Mouse (Mus musculus): ENCODE measurements at regions not wholly inside any gene's neighbourhood (a gene's known extent, or its start where the extent isn't known, plus 50 kb on each side); places are given as distances from the start of the nearest gene placed in this dataset.

DNA sequence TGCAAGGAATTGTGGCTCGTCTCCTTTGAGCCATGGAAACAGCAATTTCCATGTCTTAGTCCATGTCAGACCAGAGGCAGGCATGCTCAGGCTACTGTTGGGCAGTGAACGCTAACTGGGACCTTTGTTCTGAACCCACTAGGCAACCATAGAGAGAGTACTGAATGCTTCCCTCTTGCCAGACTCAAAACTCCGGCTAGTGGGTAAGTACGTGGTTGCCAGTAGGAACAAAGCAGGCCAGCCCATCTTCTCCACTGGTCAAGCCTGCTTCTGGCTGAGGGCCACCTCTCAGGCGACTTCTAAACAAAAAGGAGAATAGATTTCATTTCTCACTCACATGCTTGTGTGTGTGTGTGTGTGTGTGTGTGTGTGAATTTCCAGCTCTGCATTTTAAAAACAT lies 163.8 kb upstream of the Maf start:
- peaks cover 9% of the 10 kb centered on the region; the same call in 1 of the 2 replicates for H3K4me1 ChIP-seq (ENCODE audit: control insufficient read depth, insufficient read depth, low read length)
- H3K27ac ChIP-seq (replicated peaks; ENCODE audit: low read depth, low read length) = no peak overlapping the region
- DNase-seq (ENCODE audit: low spot score) = no peak
- no peaks in the 10 kb centered on the region for H3K36me3 ChIP-seq (ENCODE audit: control insufficient read depth, insufficient read depth, low read length)
- H3K9me3 ChIP-seq (ENCODE audit: control insufficient read depth, low read length) = no peaks in the 10 kb centered on the region
- ATAC-seq (ENCODE audit: low read depth) = no peak
- H3K9ac ChIP-seq (ENCODE audit: low read depth, low read length) = no peak overlapping the region
- H3K4me2 ChIP-seq (ENCODE audit: low read depth, low read length) = no peak overlapping the region
- 76% methylated on average over 5 of the region's 5 CpGs for WGBS
- H3K27me3 ChIP-seq (replicated peaks; ENCODE audit: control insufficient read depth, insufficient read depth, low read length) = no peaks in the 10 kb centered on the region
- H3K4me3 ChIP-seq (ENCODE audit: low read depth, low read length) = no peak overlapping the region

- ATAC-seq (ENCODE audit: low read depth) = no peak
- WGBS = 74% methylated on average over 3 of the region's 3 CpGs
Observed at GRCm38 (mm10) chr8:115861381-115861780, 153.8 kb upstream of the Maf start.

DNA sequence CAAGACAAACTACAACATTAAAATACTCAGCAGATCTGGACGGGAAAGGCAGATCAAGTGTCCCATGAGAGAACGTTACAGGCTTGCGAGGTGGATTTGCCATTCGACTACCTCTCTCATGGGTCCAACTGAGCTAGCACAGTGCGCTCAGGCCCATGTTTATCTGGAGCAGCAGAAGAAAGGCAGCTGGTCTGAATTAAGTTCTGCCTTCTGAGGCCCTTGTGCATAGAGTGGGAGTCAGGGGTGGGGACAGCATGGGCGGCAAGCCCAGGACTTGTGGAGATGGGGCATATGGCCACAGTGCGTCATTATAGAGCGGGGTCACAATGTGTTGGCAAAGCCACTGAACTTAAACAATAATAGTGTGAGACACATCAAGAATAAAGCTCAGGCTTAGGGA lies 151.8 kb upstream of the Maf start:
- peaks cover 13% of the 10 kb centered on the region; the same call in 1 of the 2 replicates for H3K4me1 ChIP-seq (ENCODE audit: control insufficient read depth, insufficient read depth, low read length)
- DNase-seq (ENCODE audit: low spot score) = peak; percentile 42
- H3K9ac ChIP-seq (ENCODE audit: low read depth, low read length) = no peak overlapping the region
- H3K4me2 ChIP-seq (ENCODE audit: low read depth, low read length) = no peak overlapping the region
- no peaks in the 10 kb centered on the region for H3K36me3 ChIP-seq (ENCODE audit: control insufficient read depth, insufficient read depth, low read length)
- no peak overlapping the region for H3K4me3 ChIP-seq (ENCODE audit: low read depth, low read length)
- H3K27me3 ChIP-seq (replicated peaks; ENCODE audit: control insufficient read depth, insufficient read depth, low read length) = no peaks in the 10 kb centered on the region
- H3K9me3 ChIP-seq (ENCODE audit: control insufficient read depth, low read length) = no peaks in the 10 kb centered on the region
- 69% methylated on average over 8 of the region's 8 CpGs for WGBS
- no peak for ATAC-seq (ENCODE audit: low read depth)
- H3K27ac ChIP-seq (replicated peaks; ENCODE audit: low read depth, low read length) = no peak overlapping the region

More at GRCm38 (mm10) chr8:115861381-115861780, 153.8 kb upstream of the Maf start:
- H3K4me3 ChIP-seq (ENCODE audit: low read depth, low read length) = no peak overlapping the region
- H3K9ac ChIP-seq (ENCODE audit: low read depth, low read length) = no peak overlapping the region
- H3K27ac ChIP-seq (replicated peaks; ENCODE audit: low read depth, low read length) = no peak overlapping the region
- H3K4me2 ChIP-seq (ENCODE audit: low read depth, low read length) = no peak overlapping the region
- no peaks in the 10 kb centered on the region for H3K9me3 ChIP-seq (ENCODE audit: control insufficient read depth, low read length)
- no peaks in the 10 kb centered on the region for H3K27me3 ChIP-seq (replicated peaks; ENCODE audit: control insufficient read depth, insufficient read depth, low read length)
- H3K4me1 ChIP-seq (ENCODE audit: control insufficient read depth, insufficient read depth, low read length) = peaks cover 13% of the 10 kb centered on the region; the same call in 1 of the 2 replicates
- DNase-seq (ENCODE audit: low spot score) = no peak
- H3K36me3 ChIP-seq (ENCODE audit: control insufficient read depth, insufficient read depth, low read length) = no peaks in the 10 kb centered on the region

DNA sequence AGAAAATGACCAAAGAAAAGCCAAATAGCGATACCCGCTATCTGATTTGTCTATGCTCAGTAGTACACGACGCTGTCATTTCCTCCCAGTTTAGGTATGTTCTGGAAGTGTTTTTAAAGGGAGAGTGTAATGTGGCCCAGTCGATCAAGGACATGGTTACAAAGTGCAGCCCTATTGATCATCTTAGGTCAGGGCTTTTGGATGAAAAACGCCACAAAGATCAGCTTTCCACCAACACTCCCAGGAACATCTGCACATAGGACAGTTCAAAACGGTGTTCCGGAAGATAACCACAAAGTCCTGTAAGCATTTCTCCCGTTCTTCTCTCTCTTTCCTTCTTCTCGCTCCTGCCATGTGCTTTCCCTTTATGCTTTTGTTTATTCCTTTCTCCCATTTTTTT lies 149.2 kb upstream of the Maf start:
- Histone ChIP-seq H3K9ac (ENCODE audit: low read depth, low read length) (no peak overlapping the region), H3K27ac (replicated peaks; ENCODE audit: low read depth, low read length) (no peak overlapping the region), H3K4me1 (ENCODE audit: control insufficient read depth, insufficient read depth, low read length) (0 out of 2 replicates have a peak, but pooled peaks cover 6% of the 10 kb centered on the region), H3K9me3 (ENCODE audit: control insufficient read depth, low read length) (no peaks in the 10 kb centered on the region), H3K4me3 (ENCODE audit: low read depth, low read length) (no peak overlapping the region), H3K4me2 (ENCODE audit: low read depth, low read length) (no peak overlapping the region), H3K27me3 (replicated peaks; ENCODE audit: control insufficient read depth, insufficient read depth, low read length) (no peaks in the 10 kb centered on the region), H3K36me3 (ENCODE audit: control insufficient read depth, insufficient read depth, low read length) (no peaks in the 10 kb centered on the region)
- ATAC-seq (ENCODE audit: low read depth) (no peak), DNase-seq (ENCODE audit: low spot score) (no peak)
- 89% methylated on average over 10 of the region's 10 CpGs for whole genome bisulfite sequencing

- 81% methylated on average over 8 of the region's 8 CpGs for WGBS
- H3K9ac ChIP-seq (ENCODE audit: low read depth, low read length) = no peak overlapping the region
- H3K9me3 ChIP-seq (ENCODE audit: control insufficient read depth, low read length) = no peaks in the 10 kb centered on the region
- no peak overlapping the region for H3K4me2 ChIP-seq (ENCODE audit: low read depth, low read length)
- H3K27ac ChIP-seq (replicated peaks; ENCODE audit: low read depth, low read length) = no peak overlapping the region
- 0 out of 2 replicates have a peak, but pooled peaks cover 6% of the 10 kb centered on the region for H3K4me1 ChIP-seq (ENCODE audit: control insufficient read depth, insufficient read depth, low read length)
- H3K27me3 ChIP-seq (replicated peaks; ENCODE audit: control insufficient read depth, insufficient read depth, low read length) = no peaks in the 10 kb centered on the region
- ATAC-seq (ENCODE audit: low read depth) (no peak), DNase-seq (ENCODE audit: low spot score) (no peak)
- H3K36me3 ChIP-seq (ENCODE audit: control insufficient read depth, insufficient read depth, low read length) = no peaks in the 10 kb centered on the region
- H3K4me3 ChIP-seq (ENCODE audit: low read depth, low read length) = no peak overlapping the region
Observed at GRCm38 (mm10) chr8:115855934-115856629, 148.5 kb upstream of the Maf start.

- H3K36me3 ChIP-seq (ENCODE audit: control insufficient read depth, insufficient read depth, low read length) = no peaks in the 10 kb centered on the region
- H3K4me2 ChIP-seq (ENCODE audit: low read depth, low read length) = no peak overlapping the region
- no peak for DNase-seq (ENCODE audit: low spot score)
- H3K4me1 ChIP-seq (ENCODE audit: control insufficient read depth, insufficient read depth, low read length) = 0 out of 2 replicates have a peak, but pooled peaks cover 4% of the 10 kb centered on the region
- ATAC-seq (ENCODE audit: low read depth) = no peak
- no peaks in the 10 kb centered on the region for H3K9me3 ChIP-seq (ENCODE audit: control insufficient read depth, low read length)
- H3K27me3 ChIP-seq (replicated peaks; ENCODE audit: control insufficient read depth, insufficient read depth, low read length) = no peaks in the 10 kb centered on the region
- no peak overlapping the region for H3K9ac ChIP-seq (ENCODE audit: low read depth, low read length)
- 83% methylated on average over 9 of the region's 9 CpGs for WGBS
- no peak overlapping the region for H3K4me3 ChIP-seq (ENCODE audit: low read depth, low read length)
- H3K27ac ChIP-seq (replicated peaks; ENCODE audit: low read depth, low read length) = no peak overlapping the region
Observed at GRCm38 (mm10) chr8:115854209-115854900, 146.8 kb upstream of the Maf start.

- no peak for ATAC-seq (ENCODE audit: low read depth)
- Histone ChIP-seq H3K4me3 (ENCODE audit: low read depth, low read length) (no peak overlapping the region), H3K4me1 (ENCODE audit: control insufficient read depth, insufficient read depth, low read length) (no peaks in the 10 kb centered on the region), H3K9me3 (ENCODE audit: control insufficient read depth, low read length) (no peaks in the 10 kb centered on the region), H3K27ac (replicated peaks; ENCODE audit: low read depth, low read length) (no peak overlapping the region), H3K4me2 (ENCODE audit: low read depth, low read length) (no peak overlapping the region), H3K27me3 (replicated peaks; ENCODE audit: control insufficient read depth, insufficient read depth, low read length) (no peaks in the 10 kb centered on the region), H3K36me3 (ENCODE audit: control insufficient read depth, insufficient read depth, low read length) (no peaks in the 10 kb centered on the region), H3K9ac (ENCODE audit: low read depth, low read length) (no peak overlapping the region)
- DNase-seq (ENCODE audit: low spot score) = no peak
- WGBS = 94% methylated on average over 1 of the region's 1 CpGs
Observed at GRCm38 (mm10) chr8:115850552-115850951, 143.0 kb upstream of the Maf start.

- no peak overlapping the region for H3K27ac ChIP-seq (replicated peaks; ENCODE audit: low read depth, low read length)
- H3K27me3 ChIP-seq (replicated peaks; ENCODE audit: control insufficient read depth, insufficient read depth, low read length) = no peaks in the 10 kb centered on the region
- H3K4me3 ChIP-seq (ENCODE audit: low read depth, low read length) = no peak overlapping the region
- no peak overlapping the region for H3K4me2 ChIP-seq (ENCODE audit: low read depth, low read length)
- no peak overlapping the region for H3K9ac ChIP-seq (ENCODE audit: low read depth, low read length)
- DNase-seq (ENCODE audit: low spot score) (no peak), ATAC-seq (ENCODE audit: low read depth) (no peak)
- H3K4me1 ChIP-seq (ENCODE audit: control insufficient read depth, insufficient read depth, low read length) = no peaks in the 10 kb centered on the region
- H3K9me3 ChIP-seq (ENCODE audit: control insufficient read depth, low read length) = no peaks in the 10 kb centered on the region
- H3K36me3 ChIP-seq (ENCODE audit: control insufficient read depth, insufficient read depth, low read length) = no peaks in the 10 kb centered on the region
Observed at GRCm38 (mm10) chr8:115833391-115833790, 125.8 kb upstream of the Maf start.

DNA sequence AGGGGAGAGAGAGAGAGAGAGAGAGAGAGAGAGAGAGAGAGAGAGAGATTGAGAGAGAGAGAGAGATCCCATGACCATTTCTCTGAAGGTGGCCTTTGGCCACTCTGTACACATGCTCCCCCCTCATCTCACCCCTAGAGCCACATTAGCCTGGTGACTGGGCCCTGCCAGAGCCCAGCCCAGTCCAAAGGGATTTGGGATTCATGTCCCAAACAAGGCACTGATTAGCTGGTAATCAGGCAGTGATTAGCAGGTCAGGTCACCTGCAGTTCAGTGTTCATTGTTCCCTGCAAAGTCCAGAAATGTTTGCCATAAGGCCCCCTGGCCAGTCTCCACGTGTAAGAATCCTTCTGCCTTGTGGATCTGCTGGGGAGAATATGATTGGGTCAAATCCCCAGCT lies 124.1 kb upstream of the Maf start:
- Histone ChIP-seq H3K27ac (replicated peaks; ENCODE audit: low read depth, low read length) (no peak overlapping the region), H3K4me1 (ENCODE audit: control insufficient read depth, insufficient read depth, low read length) (peaks cover 1% of the 10 kb centered on the region), H3K27me3 (replicated peaks; ENCODE audit: control insufficient read depth, insufficient read depth, low read length) (no peaks in the 10 kb centered on the region), H3K9me3 (ENCODE audit: control insufficient read depth, low read length) (no peaks in the 10 kb centered on the region), H3K4me2 (ENCODE audit: low read depth, low read length) (no peak overlapping the region), H3K4me3 (ENCODE audit: low read depth, low read length) (no peak overlapping the region), H3K9ac (ENCODE audit: low read depth, low read length) (no peak overlapping the region), H3K36me3 (ENCODE audit: control insufficient read depth, insufficient read depth, low read length) (no peaks in the 10 kb centered on the region)
- ATAC-seq (ENCODE audit: low read depth) (no peak), DNase-seq (ENCODE audit: low spot score) (no peak)
- WGBS = 8% methylated on average over 1 of the region's 1 CpGs
